Mouse (Mus musculus) fibroblast of lung, adult 2 months (primary cell): ENCODE measurements at regions not wholly inside any gene's neighbourhood (a gene's known extent, or its start where the extent isn't known, plus 50 kb on each side); places are given as distances from the start of the nearest gene placed in this dataset.

Source experiments
- DNase-seq: peaks from one replicate; pipeline ENCODE4 v3.0.0-alpha.2; 2011; ENCODE audit warnings: low read depth

GRCm38 (mm10) chr6:102977122-102977521 is 404.2 kb upstream of the Cntn3 start:
- DNase-seq: no peak

- DNase-seq: no peak
These were observed 450.4 kb upstream of the Cntn3 start for GRCm38 (mm10) chr6:103023326-103023725.

GRCm38 (mm10) chr6:103024006-103024405 is 451.1 kb upstream of the Cntn3 start:
- no peak for DNase-seq

- no peak for DNase-seq
These were observed 455.2 kb upstream of the Cntn3 start for GRCm38 (mm10) chr6:103028150-103028549.

GRCm38 (mm10) chr6:103033418-103033817 is 460.5 kb upstream of the Cntn3 start:
- no peak for DNase-seq

GRCm38 (mm10) chr6:103033919-103034318 is 461.0 kb upstream of the Cntn3 start:
- peak; percentile 3 for DNase-seq

GRCm38 (mm10) chr6:103060591-103060990 is 449.8 kb upstream of the Chl1 start:
- no peak for DNase-seq

- DNase-seq: no peak
These were observed 404.2 kb upstream of the Chl1 start for GRCm38 (mm10) chr6:103106189-103106588.

GRCm38 (mm10) chr6:103119537-103119936 is 390.8 kb upstream of the Chl1 start:
- no peak for DNase-seq

GRCm38 (mm10) chr6:103140851-103141250 is 369.5 kb upstream of the Chl1 start:
- no peak for DNase-seq

GRCm38 (mm10) chr6:103177851-103178250 is 332.5 kb upstream of the Chl1 start:
- no peak for DNase-seq

- no peak for DNase-seq
These were observed 327.0 kb upstream of the Chl1 start for GRCm38 (mm10) chr6:103183355-103183754.

- no peak for DNase-seq
These were observed 313.5 kb upstream of the Chl1 start for GRCm38 (mm10) chr6:103196838-103197237.

- DNase-seq: no peak
These were observed 308.8 kb upstream of the Chl1 start for GRCm38 (mm10) chr6:103201605-103202004.

GRCm38 (mm10) chr6:103209202-103209601 is 301.2 kb upstream of the Chl1 start:
- DNase-seq: no peak

GRCm38 (mm10) chr6:103213160-103213559 is 297.2 kb upstream of the Chl1 start:
- no peak for DNase-seq

GRCm38 (mm10) chr6:103236896-103237295 is 273.5 kb upstream of the Chl1 start:
- no peak for DNase-seq

- DNase-seq: no peak
These were observed 241.4 kb upstream of the Chl1 start for GRCm38 (mm10) chr6:103268984-103269383.

GRCm38 (mm10) chr6:103272216-103272615 is 238.2 kb upstream of the Chl1 start:
- DNase-seq: no peak

GRCm38 (mm10) chr6:103275071-103275470 is 235.3 kb upstream of the Chl1 start:
- no peak for DNase-seq

GRCm38 (mm10) chr6:103275476-103275875 is 234.9 kb upstream of the Chl1 start:
- DNase-seq: no peak

- DNase-seq: no peak
These were observed 214.4 kb upstream of the Chl1 start for GRCm38 (mm10) chr6:103296015-103296414.

- DNase-seq: no peak
These were observed 203.8 kb upstream of the Chl1 start for GRCm38 (mm10) chr6:103306420-103307249.

- no peak for DNase-seq
These were observed 203.2 kb upstream of the Chl1 start for GRCm38 (mm10) chr6:103307250-103307580.
